Mouse (Mus musculus) spleen, adult 2 months (tissue): ENCODE measurements around the gene Eif4g1. TPM values are rescaled to one million over a fixed set of nuclear protein-coding genes. Genes with fewer than 3 reads are reported as not detected.
A peak's percentile ranks its signal among the peaks of the same experiment; 100 is the strongest.

Source experiments
- DNase-seq, 2 experiments: peaks; one replicate each; pipeline versions ENCODE4 v3.0.0 to v3.0.0-alpha.2; 2012 to 2021; ENCODE audit warnings: low spot score in 2 of 2, low read depth in 1 of 2
- H3K27ac ChIP-seq: fragments of 200-500 bp; 2 replicates; pipeline ENCODE4 v1.5.1; 2012; ENCODE audit warnings: low read length, inconsistent platforms; ENCODE audit not compliant: insufficient read depth
- H3K27me3 ChIP-seq: fragments of 200-500 bp; 2 replicates; pipeline ENCODE4 v1.6.1; 2012; ENCODE audit warnings: mild to moderate bottlenecking, moderate library complexity, low read length, inconsistent platforms; ENCODE audit not compliant: control insufficient read depth, insufficient read depth
- H3K36me3 ChIP-seq: fragments of 200-500 bp; 2 replicates; pipeline ENCODE4 v1.6.1; 2012; ENCODE audit warnings: mild to moderate bottlenecking, low read length, inconsistent platforms; ENCODE audit not compliant: control insufficient read depth, insufficient read depth
- H3K4me1 ChIP-seq: fragments of 200-500 bp; 2 replicates; pipeline ENCODE4 v1.6.1; 2011; ENCODE audit warnings: inconsistent platforms; ENCODE audit not compliant: control insufficient read depth, insufficient read depth, insufficient read length
- H3K4me3 ChIP-seq: fragments of 200-500 bp; 2 replicates; pipeline ENCODE4 v1.5.1; 2011; ENCODE audit warnings: mild to moderate bottlenecking, inconsistent platforms; ENCODE audit not compliant: insufficient read depth, insufficient read length; ENCODE audit errors: extremely low read depth
- CTCF ChIP-seq: fragments of 200-500 bp; IDR thresholded peaks from 2 replicates; pipeline ENCODE4 v1.5.1; 2011; ENCODE audit warnings: mild to moderate bottlenecking, inconsistent platforms; ENCODE audit not compliant: insufficient read depth, insufficient read length, insufficient replicate concordance; ENCODE audit errors: extremely low read depth
- POLR2A ChIP-seq: fragments of 200-500 bp; IDR thresholded peaks from 2 replicates; pipeline ENCODE4 v1.6.1; 2011; ENCODE audit warnings: low read depth, low read length, inconsistent platforms
- WGBS: fragments of 180-500 bp; shearing (Covaris S2); methylation state at CpG from one replicate; pipeline ENCODE4 v1.1.7; 2018; 5-methylcytosine and 5-hydroxymethylcytosine counted together
- polyA plus RNA-seq: library from polyadenylated mRNA; depleted of rRNA; stranded (reverse); fragments of >200 nt; gene quantifications from 2 replicates; pipeline ENCODE4 v1.2.3, GENCODE M21; 2012

The Eif4g1 gene
- polyA plus RNA-seq, 1 experiment = 257 TPM

- Histone ChIP-seq H3K36me3 (peaks cover 18% of the 10 kb centered on the region), H3K4me3 (peak within 1 kb of the TSS; percentile 71), H3K4me1 (peaks cover 2% of the 10 kb centered on the region; the same call in 1 of the 2 replicates), H3K27ac (peak within 1 kb of the TSS; percentile 27), H3K27me3 (no peaks in the 10 kb centered on the region)
- DNase-seq = peak; percentile 55 to 92
- 1% methylated on average over 46 of the region's 46 CpGs for WGBS
- TF ChIP-seq POLR2A = peak; percentile 50
- no peak for TF ChIP-seq CTCF
Observed at GRCm38 (mm10) chr16:20651076-20651946, 16.8 kb upstream of the Eif4g1 start, which contains the start of gene Psmd2. TSS of gene Psmd2 (plus strand) at chr16:20651652.

GRCm38 (mm10) chr16:20651947-20652310 is 16.2 kb upstream of the Eif4g1 start:
- Histone ChIP-seq H3K27ac (no peak overlapping the region; the same call in 1 of the 2 replicates), H3K27me3 (no peaks in the 10 kb centered on the region), H3K36me3 (peaks cover 23% of the 10 kb centered on the region), H3K4me3 (peak overlapping the region; percentile 71), H3K4me1 (peaks cover 2% of the 10 kb centered on the region; the same call in 1 of the 2 replicates)
- TF ChIP-seq CTCF (no peak), POLR2A (no peak)
- WGBS = 5% methylated on average over 12 of the region's 12 CpGs
- no peak for DNase-seq

- Histone ChIP-seq H3K36me3 (peaks cover 32% of the 10 kb centered on the region), H3K4me3 (no peak overlapping the region), H3K4me1 (peaks cover 2% of the 10 kb centered on the region; the same call in 1 of the 2 replicates), H3K27me3 (no peaks in the 10 kb centered on the region), H3K27ac (no peak overlapping the region)
- no peak for DNase-seq
- no peak for TF ChIP-seq POLR2A
- TF ChIP-seq CTCF = no peak
- 59% methylated on average over 2 of the region's 2 CpGs for WGBS
Observed at GRCm38 (mm10) chr16:20653315-20653714, 14.8 kb upstream of the Eif4g1 start.

DNA sequence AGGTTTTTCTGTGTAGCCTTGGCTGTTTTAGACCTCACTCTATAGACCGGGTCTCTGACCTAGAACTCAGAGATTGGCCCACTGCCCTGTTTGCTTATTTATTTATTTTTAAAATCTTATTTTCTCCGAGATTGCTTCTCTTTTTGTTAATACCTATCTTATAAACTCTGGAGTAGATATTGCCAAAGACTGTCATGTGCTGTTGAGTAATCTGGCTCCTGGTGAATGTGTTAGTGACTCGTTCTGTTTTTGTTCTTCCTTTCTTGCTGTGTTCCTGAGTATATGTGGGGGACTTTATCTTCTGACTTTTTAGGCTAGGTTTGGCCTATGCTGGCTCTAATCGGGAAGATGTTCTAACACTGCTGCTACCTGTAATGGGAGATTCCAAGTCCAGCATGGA is 10.5 kb upstream of the Eif4g1 start:
- WGBS = 86% methylated on average over 4 of the region's 4 CpGs
- H3K4me3 ChIP-seq = no peak overlapping the region
- peaks cover 66% of the 10 kb centered on the region for H3K36me3 ChIP-seq
- H3K4me1 ChIP-seq = peaks cover 2% of the 10 kb centered on the region; the same call in 1 of the 2 replicates
- H3K27ac ChIP-seq = no peak overlapping the region
- H3K27me3 ChIP-seq = no peaks in the 10 kb centered on the region
- DNase-seq = no peak
- TF ChIP-seq POLR2A = no peak
- TF ChIP-seq CTCF = no peak

GRCm38 (mm10) chr16:20670291-20670690 is 2.2 kb downstream of the Eif4g1 start:
- Histone ChIP-seq H3K27me3 (no peaks in the 10 kb centered on the region; the same call in 1 of the 2 replicates), H3K4me1 (peaks cover 8% of the 10 kb centered on the region; the same call in 1 of the 2 replicates), H3K27ac (no peak overlapping the region), H3K4me3 (no peak overlapping the region), H3K36me3 (no peaks in the 10 kb centered on the region; the same call in 1 of the 2 replicates)
- no peak for DNase-seq
- TF ChIP-seq CTCF = no peak
- TF ChIP-seq POLR2A = no peak
- WGBS = 94% methylated on average over 3 of the region's 3 CpGs

DNA sequence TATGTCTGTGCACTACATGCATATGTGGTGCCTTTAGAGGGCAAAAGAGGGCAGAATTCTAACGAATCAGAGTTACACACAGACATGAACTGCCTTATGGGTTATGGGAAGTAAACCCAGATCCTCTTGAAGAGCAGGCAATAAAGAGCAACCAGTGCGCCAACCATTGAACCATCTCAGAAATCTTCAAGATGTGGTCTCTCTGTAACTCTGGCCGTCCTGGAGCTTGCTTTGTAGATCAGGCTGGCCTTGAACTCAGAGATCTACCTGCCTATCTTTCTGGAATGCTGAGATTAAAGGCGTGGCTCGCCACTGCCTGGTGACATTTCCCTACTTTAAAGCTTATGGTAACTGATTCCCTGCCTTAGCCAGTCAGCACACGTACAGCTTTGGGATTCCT is 3.8 kb downstream of the Eif4g1 start:
- TF ChIP-seq CTCF (no peak), POLR2A (no peak)
- H3K27me3 ChIP-seq = no peaks in the 10 kb centered on the region; the same call in 1 of the 2 replicates
- peaks cover 3% of the 10 kb centered on the region; the same call in 1 of the 2 replicates for H3K36me3 ChIP-seq
- no peak overlapping the region for H3K27ac ChIP-seq
- WGBS = 14% methylated on average over 6 of the region's 6 CpGs
- H3K4me3 ChIP-seq = peak overlapping the region; percentile 16; the same call in 1 of the 2 replicates
- DNase-seq = no peak
- peaks cover 8% of the 10 kb centered on the region; the same call in 1 of the 2 replicates for H3K4me1 ChIP-seq

DNA sequence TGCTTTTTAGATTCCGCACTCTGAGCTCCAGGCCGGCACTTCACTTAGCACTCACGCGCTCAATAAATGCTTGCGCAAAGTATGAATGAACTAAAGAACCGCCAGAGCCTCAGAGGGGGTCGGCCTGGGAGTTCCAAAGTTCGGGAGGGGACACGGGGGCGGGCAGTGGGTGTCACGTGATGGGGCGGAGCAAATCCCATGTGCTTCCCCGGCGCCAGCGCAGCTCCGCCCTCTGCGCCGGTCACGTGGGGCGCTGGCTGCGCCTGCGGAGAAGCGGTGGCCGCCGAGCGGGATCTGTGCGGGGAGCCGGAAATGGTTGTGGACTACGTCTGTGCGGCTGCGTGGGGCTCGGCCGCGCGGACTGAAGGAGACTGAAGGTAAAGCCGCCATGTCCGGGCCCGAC is 4.4 kb downstream of the Eif4g1 start:
- TF ChIP-seq CTCF (no peak), POLR2A (peak; percentile 67)
- Histone ChIP-seq H3K27me3 (no peaks in the 10 kb centered on the region; the same call in 1 of the 2 replicates), H3K4me1 (peaks cover 8% of the 10 kb centered on the region; the same call in 1 of the 2 replicates), H3K4me3 (peak overlapping the region; percentile 61), H3K36me3 (peaks cover 3% of the 10 kb centered on the region; the same call in 1 of the 2 replicates), H3K27ac (peak overlapping the region; percentile 50; the same call in 1 of the 2 replicates)
- under 1% methylated on average over 35 of the region's 38 CpGs for WGBS
- peak; percentile 79 to 93 for DNase-seq
